ENCODE assay signal across 21 mouse cellular contexts in genomic region chr15:78763704-78764103, GRCm38 (mm10). TPM values are rescaled to one million over a fixed set of nuclear protein-coding genes. Genes with fewer than 3 reads are reported as not detected.
DNase-seq lines count a peak whose midpoint lies in the region; ATAC-seq and TF ChIP-seq lines count a peak whose summit lies in the region.
"Had no signal": no experiment of that assay in that cellular context is flagged by ENCODE, and none has a peak within 500 bp of the region (broad histone marks: within the 10 kb centered on the region; RNA-seq: fewer than 3 reads in every experiment).

No protein-coding gene starts in this region.

- H3ac ChIP-seq in myocyte (ENCODE audit: control insufficient read depth, insufficient read length): no peak overlapping the region

- H3K9me3 ChIP-seq in limb, embryonic 13.5 days: no peaks in the 10 kb centered on the region
- H3K9me3 ChIP-seq in limb, embryonic 10.5 days (replicated peaks): no peaks in the 10 kb centered on the region
- no peaks in the 10 kb centered on the region for H3K9me3 ChIP-seq in forebrain, embryonic 15.5 days
- H3K9me3 ChIP-seq in kidney, embryonic 16.5 days (ENCODE audit: low read length): no peaks in the 10 kb centered on the region; the same call in 1 of the 2 replicates
- H3K9me3 ChIP-seq: liver, embryonic 13.5 days; lung, embryonic 15.5 days had no signal

- peaks cover 3% of the 10 kb centered on the region; the same call in 1 of the 2 replicates for H3K4me1 ChIP-seq in limb, embryonic 13.5 days
- peaks cover 8% of the 10 kb centered on the region for H3K4me1 ChIP-seq in limb, embryonic 10.5 days
- peaks cover 35% of the 10 kb centered on the region for H3K4me1 ChIP-seq in forebrain, embryonic 15.5 days
- H3K4me1 ChIP-seq in kidney, embryonic 16.5 days (ENCODE audit: insufficient read depth, low read length): no peaks in the 10 kb centered on the region
- H3K4me1 ChIP-seq: lung, embryonic 15.5 days had no signal

- H3K36me3 ChIP-seq in limb, embryonic 13.5 days: no peaks in the 10 kb centered on the region
- no peaks in the 10 kb centered on the region for H3K36me3 ChIP-seq in limb, embryonic 10.5 days
- no peaks in the 10 kb centered on the region; the same call in 1 of the 2 replicates for H3K36me3 ChIP-seq in forebrain, embryonic 15.5 days
- no peaks in the 10 kb centered on the region for H3K36me3 ChIP-seq in myocyte (ENCODE audit: control insufficient read depth, insufficient read depth)
- no peaks in the 10 kb centered on the region for H3K36me3 ChIP-seq in kidney, embryonic 16.5 days (ENCODE audit: insufficient read depth, low read length)
- H3K36me3 ChIP-seq: lung, embryonic 15.5 days had no signal

- H3K27ac ChIP-seq in limb, embryonic 13.5 days: no peak overlapping the region
- H3K27ac ChIP-seq in limb, embryonic 10.5 days: no peak overlapping the region
- peak overlapping the region; percentile 68 for H3K27ac ChIP-seq in forebrain, embryonic 15.5 days (replicated peaks)
- H3K27ac ChIP-seq in kidney, embryonic 16.5 days (ENCODE audit: low read length): no peak overlapping the region
- H3K27ac ChIP-seq: left cerebral cortex, adult 2 months; liver, embryonic 13.5 days; lung, embryonic 15.5 days had no signal

- no peak for TF ChIP-seq POLR2A in myocyte (IDR thresholded peaks at IDR 0.05; ENCODE audit: insufficient read length, low read depth)

- no peak for DNase-seq in limb, embryonic 10.5 days (ENCODE audit: low spot score)
- peak; percentile 59 for DNase-seq in retina, postnatal 1 day
- DNase-seq in retina, embryonic 14.5 days (ENCODE audit: low spot score): no peak
- DNase-seq in spleen, adult 18-20 months: no peak
- DNase-seq: cerebellum, adult 18-20 months; cerebellum, postnatal 36 days; heart, postnatal 10 days; kidney, postnatal 4 days; layer of hippocampus, adult 9-11 months; liver, embryonic 13.5 days; lung, postnatal 4 days; right cerebral cortex, postnatal 25 days; thymus, adult 2 months had no signal

- no peaks in the 10 kb centered on the region for H3K79me2 ChIP-seq in myocyte (ENCODE audit: control insufficient read depth, insufficient read depth)

- ATAC-seq in limb, embryonic 13.5 days (ENCODE audit: low FRiP score, low read depth): peak; percentile 55; the same call in 1 of the 2 replicates
- ATAC-seq in forebrain, embryonic 15.5 days (replicated peaks): no peak
- no peak for ATAC-seq in kidney, embryonic 16.5 days (ENCODE audit: low FRiP score, low TSS enrichment)

- no peak overlapping the region for H3K4me3 ChIP-seq in limb, embryonic 13.5 days
- no peak overlapping the region for H3K4me3 ChIP-seq in limb, embryonic 10.5 days
- no peak overlapping the region for H3K4me3 ChIP-seq in forebrain, embryonic 15.5 days
- no peak overlapping the region for H3K4me3 ChIP-seq in myocyte
- no peak overlapping the region for H3K4me3 ChIP-seq in kidney, embryonic 16.5 days (ENCODE audit: low read length)
- H3K4me3 ChIP-seq: left cerebral cortex, adult 2 months; liver, embryonic 13.5 days; lung, embryonic 15.5 days had no signal

- H3K9ac ChIP-seq in limb, embryonic 13.5 days: no peak overlapping the region
- H3K9ac ChIP-seq in forebrain, embryonic 15.5 days (replicated peaks): no peak overlapping the region
- H3K9ac ChIP-seq in kidney, embryonic 16.5 days (replicated peaks; ENCODE audit: low read length): no peak overlapping the region
- H3K9ac ChIP-seq: liver, embryonic 13.5 days; lung, embryonic 15.5 days had no signal

- H3K4me2 ChIP-seq in limb, embryonic 13.5 days (replicated peaks): no peak overlapping the region
- H3K4me2 ChIP-seq in forebrain, embryonic 15.5 days (replicated peaks): no peak overlapping the region
- H3K4me2 ChIP-seq in myocyte (ENCODE audit: low read depth): no peak overlapping the region
- no peak overlapping the region for H3K4me2 ChIP-seq in kidney, embryonic 16.5 days (replicated peaks; ENCODE audit: low read depth, low read length)
- H3K4me2 ChIP-seq: heart, embryonic 11.5 days; liver, embryonic 13.5 days; lung, embryonic 15.5 days had no signal

- H3K27me3 ChIP-seq in limb, embryonic 13.5 days: 0 out of 2 replicates have a peak, but pooled peaks cover 5% of the 10 kb centered on the region
- no peaks in the 10 kb centered on the region; the same call in 1 of the 2 replicates for H3K27me3 ChIP-seq in limb, embryonic 10.5 days (ENCODE audit: low read depth, poor library complexity, severe bottlenecking)
- H3K27me3 ChIP-seq in forebrain, embryonic 15.5 days: no peaks in the 10 kb centered on the region
- H3K27me3 ChIP-seq in myocyte (ENCODE audit: control insufficient read depth, insufficient read depth, insufficient read length): peaks cover 53% of the 10 kb centered on the region
- no peaks in the 10 kb centered on the region for H3K27me3 ChIP-seq in kidney, embryonic 16.5 days (ENCODE audit: insufficient read depth, low read length)
- H3K27me3 ChIP-seq: liver, embryonic 13.5 days; lung, embryonic 15.5 days had no signal

- 64% methylated on average over 5 of the region's 5 CpGs for WGBS in limb, embryonic 13.5 days
- 88% methylated on average over 5 of the region's 5 CpGs for WGBS in limb, embryonic 10.5 days
- WGBS in forebrain, embryonic 15.5 days: 59% methylated on average over 5 of the region's 5 CpGs
- WGBS in kidney, embryonic 16.5 days: 48% methylated on average over 5 of the region's 5 CpGs

TF ChIP-seq in myocyte, 11 proteins besides CTCF, POLR2A, EP300 and RAD21:
- no peak for TF ChIP-seq POLR2AphosphoS2 (IDR thresholded peaks at IDR 0.05; ENCODE audit: insufficient read length, low read depth)
- TF ChIP-seq TCF12 (IDR thresholded peaks at IDR 0.05; ENCODE audit: insufficient read depth, poor library complexity, severe bottlenecking): no peak
- no peak for TF ChIP-seq SRF (IDR thresholded peaks at IDR 0.05; ENCODE audit: control insufficient read depth, insufficient read length, low read depth)
- no peak for TF ChIP-seq USF1 (IDR thresholded peaks at IDR 0.05; ENCODE audit: low read depth)
- no peak for TF ChIP-seq CEBPB (IDR thresholded peaks at IDR 0.05; ENCODE audit: insufficient read depth, poor library complexity, severe bottlenecking)
- TF ChIP-seq TCF3 (IDR thresholded peaks at IDR 0.05; ENCODE audit: insufficient read length, low read depth): no peak
- TF ChIP-seq REST (IDR thresholded peaks at IDR 0.05; ENCODE audit: insufficient read depth, insufficient read length): no peak
- TF ChIP-seq MYOD1 (IDR thresholded peaks at IDR 0.05; ENCODE audit: control insufficient read depth in 1 of 3, insufficient read length in 2 of 3, low read depth in 2 of 3): peak in 2 of 3 experiments; percentile 59 to 67
- no peak for TF ChIP-seq E2F4 (IDR thresholded peaks at IDR 0.05; ENCODE audit: insufficient read depth)
- TF ChIP-seq MAX (IDR thresholded peaks at IDR 0.05; ENCODE audit: low read depth): no peak
- TF ChIP-seq MYOG (IDR thresholded peaks at IDR 0.05; ENCODE audit: control insufficient read depth in 1 of 3, insufficient read depth in 1 of 3, insufficient read length in 2 of 3, low read depth in 2 of 3): peak; percentile 6 to 80 (median 42)

RNA-seq across cellular contexts. Expression of gene Mfng, which starts 9.6 kb away (rescaled TPM):
- 14.1 and 15.0 TPM in 2 replicates for polyA plus RNA-seq in limb, embryonic 13.5 days (2015; fragmentation: Nextera tagmentation; extraction: Ambion mirVana)
- polyA plus RNA-seq in limb, embryonic 10.5 days (2016; fragmentation: Nextera tagmentation; extraction: Ambion mirVana): 11.1 and 13.1 TPM in 2 replicates
- 77.9 and 85.9 TPM in 2 replicates for polyA plus RNA-seq in forebrain, embryonic 15.5 days (2015; fragmentation: Nextera tagmentation; extraction: Ambion mirVana)
- 0.06 TPM for polyA plus RNA-seq in myocyte (2012; fragmentation: generic; extraction: Trizol)
- 28.7 and 31.7 TPM in 2 replicates for polyA plus RNA-seq in kidney, embryonic 16.5 days (2015; fragmentation: Nextera tagmentation; extraction: Ambion mirVana)

RNA-seq across cellular contexts. Expression of gene Card10, which starts 39.1 kb away (rescaled TPM):
- 3.0 TPM in 2 replicates for polyA plus RNA-seq in limb, embryonic 13.5 days (2015; fragmentation: Nextera tagmentation; extraction: Ambion mirVana)
- 4.7 and 5.3 TPM in 2 replicates for polyA plus RNA-seq in limb, embryonic 10.5 days (2016; fragmentation: Nextera tagmentation; extraction: Ambion mirVana)
- 1.3 and 1.7 TPM in 2 replicates for polyA plus RNA-seq in forebrain, embryonic 15.5 days (2015; fragmentation: Nextera tagmentation; extraction: Ambion mirVana)
- 1.4 TPM for polyA plus RNA-seq in myocyte (2012; fragmentation: generic; extraction: Trizol)
- polyA plus RNA-seq in kidney, embryonic 16.5 days (2015; fragmentation: Nextera tagmentation; extraction: Ambion mirVana): 9.9 and 10.6 TPM in 2 replicates

RNA-seq across cellular contexts. Expression of gene Elfn2, which starts 45.1 kb away (rescaled TPM):
- 0.05 and 0.11 TPM in 2 replicates for polyA plus RNA-seq in limb, embryonic 13.5 days (2015; fragmentation: Nextera tagmentation; extraction: Ambion mirVana)
- polyA plus RNA-seq in limb, embryonic 10.5 days (2016; fragmentation: Nextera tagmentation; extraction: Ambion mirVana): not detected in 2 replicates
- 6.2 and 6.8 TPM in 2 replicates for polyA plus RNA-seq in forebrain, embryonic 15.5 days (2015; fragmentation: Nextera tagmentation; extraction: Ambion mirVana)
- polyA plus RNA-seq in myocyte (2012; fragmentation: generic; extraction: Trizol): 0.07 TPM
- polyA plus RNA-seq in kidney, embryonic 16.5 days (2015; fragmentation: Nextera tagmentation; extraction: Ambion mirVana): 0.03 and 0.07 TPM in 2 replicates
- polyA plus RNA-seq: heart, embryonic 11.5 days; limb, embryonic 11.5 days had no signal

Comparison
In these comparisons a context has a peak if more than half of its experiments do, and no peak if none do; other contexts are left out.
1. RNA of gene Mfng, which starts 9.6 kb away (polyA plus RNA-seq): 77.9 to 85.9 TPM in forebrain, embryonic 15.5 days, 28.7 to 31.7 TPM in kidney, embryonic 16.5 days, 14.1 to 15.0 TPM in limb, embryonic 13.5 days and 11.1 to 13.1 TPM in limb, embryonic 10.5 days; 0.06 TPM in myocyte (single experiment); every median in the first group is over 10 times any median in the second.